Mouse (Mus musculus) hindbrain, embryonic 13.5 days (tissue): ENCODE measurements around the gene Acacb. TPM values are rescaled to one million over a fixed set of nuclear protein-coding genes. Genes with fewer than 3 reads are reported as not detected.

ENCODE experiments used
- ATAC-seq: fragments of 200-750 bp; cut with Nextera tagmentation; 2 replicates; pipeline ENCODE4 v1.8.0; 2017; ENCODE audit warnings: moderate TSS enrichment; ENCODE audit not compliant: low FRiP score
- H3K27ac ChIP-seq: fragments of 300-500 bp; sonication (generic); 2 replicates; pipeline ENCODE4 v1.5.1; 2015; ENCODE audit warnings: inconsistent platforms, mild to moderate bottlenecking, moderate library complexity
- H3K27me3 ChIP-seq: fragments of 300-500 bp; sonication (generic); 2 replicates; pipeline ENCODE4 v1.6.1; 2015; ENCODE audit warnings: mild to moderate bottlenecking, inconsistent platforms
- H3K36me3 ChIP-seq: fragments of 300-500 bp; sonication (generic); 2 replicates; pipeline ENCODE4 v1.6.1; 2015; ENCODE audit warnings: mild to moderate bottlenecking, inconsistent platforms
- H3K4me1 ChIP-seq: fragments of 300-500 bp; sonication (generic); replicated peaks from 2 replicates; pipeline ENCODE4 v1.6.1; 2015; ENCODE audit warnings: inconsistent platforms
- H3K4me2 ChIP-seq: fragments of 300-500 bp; sonication (generic); 2 replicates; pipeline ENCODE4 v1.6.1; 2015; ENCODE audit warnings: inconsistent platforms, mild to moderate bottlenecking, moderate library complexity
- H3K4me3 ChIP-seq: fragments of 300-500 bp; sonication (generic); 2 replicates; pipeline ENCODE4 v1.5.1; 2015; ENCODE audit warnings: mild to moderate bottlenecking, inconsistent platforms
- H3K9ac ChIP-seq: fragments of 300-500 bp; sonication (generic); 2 replicates; pipeline ENCODE4 v1.6.1; 2015; ENCODE audit warnings: mild to moderate bottlenecking, inconsistent platforms
- H3K9me3 ChIP-seq: fragments of 300-500 bp; sonication (generic); 2 replicates; pipeline ENCODE4 v1.6.1; 2016; ENCODE audit warnings: inconsistent platforms
- WGBS: fragments of 180-500 bp; shearing (Covaris S2); methylation state at CpG from one replicate; pipeline ENCODE4 v1.1.7; 2015; 5-methylcytosine and 5-hydroxymethylcytosine counted together
- polyA plus RNA-seq: library from polyadenylated mRNA; unstranded; fragments of >200 nt; fragmentation: Nextera tagmentation; extraction: Ambion mirVana; gene quantifications from 2 replicates; pipeline ENCODE4 v1.2.1, GENCODE M21; 2015

The Acacb gene
- polyA plus RNA-seq, 1 experiment from 2014 or later = 1.9 TPM

GRCm38 (mm10) chr5:114284604-114285397 is 138.5 kb downstream of the Acacb start:
- no peak overlapping the region for H3K27ac ChIP-seq
- ATAC-seq = no peak
- no peaks in the 10 kb centered on the region for H3K9me3 ChIP-seq
- H3K9ac ChIP-seq = no peak overlapping the region
- peaks cover 25% of the 10 kb centered on the region for H3K4me1 ChIP-seq
- H3K4me2 ChIP-seq = no peak overlapping the region
- no peak overlapping the region for H3K4me3 ChIP-seq
- no peaks in the 10 kb centered on the region for H3K36me3 ChIP-seq
- WGBS = 70% methylated on average over 13 of the region's 13 CpGs
- H3K27me3 ChIP-seq = peaks cover 81% of the 10 kb centered on the region

- H3K9me3 ChIP-seq = no peaks in the 10 kb centered on the region
- H3K36me3 ChIP-seq = no peaks in the 10 kb centered on the region
- H3K4me3 ChIP-seq = no peak overlapping the region
- WGBS = 92% methylated on average over 3 of the region's 3 CpGs
- H3K27ac ChIP-seq = no peak overlapping the region
- H3K9ac ChIP-seq = no peak overlapping the region
- H3K27me3 ChIP-seq = peaks cover 84% of the 10 kb centered on the region
- no peak for ATAC-seq
- H3K4me2 ChIP-seq = no peak overlapping the region
- peaks cover 29% of the 10 kb centered on the region for H3K4me1 ChIP-seq
Measured at GRCm38 (mm10) chr5:114285398-114285700, 139.0 kb downstream of the Acacb start.

GRCm38 (mm10) chr5:114286102-114286501 is 139.8 kb downstream of the Acacb start:
- 84% methylated on average over 4 of the region's 4 CpGs for WGBS
- Histone ChIP-seq H3K27me3 (peaks cover 81% of the 10 kb centered on the region), H3K4me3 (no peak overlapping the region)

GRCm38 (mm10) chr5:114286872-114287571 is 140.7 kb downstream of the Acacb start:
- WGBS = 90% methylated on average over 16 of the region's 16 CpGs
- H3K4me1 ChIP-seq = peaks cover 27% of the 10 kb centered on the region

More at GRCm38 (mm10) chr5:114286102-114286501, 139.8 kb downstream of the Acacb start:
- peaks cover 31% of the 10 kb centered on the region for H3K4me1 ChIP-seq
- no peak for ATAC-seq
- no peaks in the 10 kb centered on the region for H3K9me3 ChIP-seq
- no peak overlapping the region for H3K4me2 ChIP-seq
- no peak overlapping the region for H3K9ac ChIP-seq
- no peak overlapping the region for H3K27ac ChIP-seq
- no peaks in the 10 kb centered on the region for H3K36me3 ChIP-seq

GRCm38 (mm10) chr5:114288396-114288795 is 142.1 kb downstream of the Acacb start:
- H3K4me1 ChIP-seq = peaks cover 28% of the 10 kb centered on the region
- H3K9me3 ChIP-seq = no peaks in the 10 kb centered on the region
- 89% methylated on average over 5 of the region's 5 CpGs for WGBS
- no peak overlapping the region for H3K9ac ChIP-seq
- no peak for ATAC-seq
- no peak overlapping the region for H3K4me2 ChIP-seq
- peaks cover 85% of the 10 kb centered on the region for H3K27me3 ChIP-seq
- H3K27ac ChIP-seq = no peak overlapping the region
- no peaks in the 10 kb centered on the region for H3K36me3 ChIP-seq
- no peak overlapping the region for H3K4me3 ChIP-seq

More at GRCm38 (mm10) chr5:114286872-114287571, 140.7 kb downstream of the Acacb start:
- Histone ChIP-seq H3K4me2 (no peak overlapping the region), H3K27ac (no peak overlapping the region), H3K36me3 (no peaks in the 10 kb centered on the region), H3K9ac (no peak overlapping the region), H3K9me3 (no peaks in the 10 kb centered on the region), H3K27me3 (peaks cover 81% of the 10 kb centered on the region), H3K4me3 (no peak overlapping the region)
- ATAC-seq = no peak

GRCm38 (mm10) chr5:114288874-114289273 is 142.5 kb downstream of the Acacb start, which contains the start of gene Myo1h:
Gene Myo1h, plus strand, starts transcription at chr5:114289166.
- 44% methylated on average over 13 of the region's 13 CpGs for WGBS
- no peak within 1 kb of the TSS for H3K27ac ChIP-seq
- H3K36me3 ChIP-seq = no peaks in the 10 kb centered on the region
- H3K27me3 ChIP-seq = peaks cover 84% of the 10 kb centered on the region
- H3K4me2 ChIP-seq = no peak within 1 kb of the TSS
- H3K4me1 ChIP-seq = peaks cover 31% of the 10 kb centered on the region
- no peaks in the 10 kb centered on the region for H3K9me3 ChIP-seq
- H3K4me3 ChIP-seq = no peak within 1 kb of the TSS
- no peak within 1 kb of the TSS for H3K9ac ChIP-seq
- no peak for ATAC-seq

GRCm38 (mm10) chr5:114290004-114290403 is 143.7 kb downstream of the Acacb start:
- Histone ChIP-seq H3K9ac (no peak overlapping the region), H3K27ac (no peak overlapping the region), H3K27me3 (peaks cover 83% of the 10 kb centered on the region), H3K4me2 (no peak overlapping the region), H3K9me3 (no peaks in the 10 kb centered on the region), H3K4me3 (no peak overlapping the region), H3K4me1 (peaks cover 26% of the 10 kb centered on the region), H3K36me3 (no peaks in the 10 kb centered on the region)
- 47% methylated on average over 3 of the region's 3 CpGs for WGBS
- ATAC-seq = peak; percentile 66

GRCm38 (mm10) chr5:114296693-114297631 is 150.6 kb downstream of the Acacb start:
- Histone ChIP-seq H3K36me3 (no peaks in the 10 kb centered on the region), H3K4me3 (no peak overlapping the region), H3K9ac (no peak overlapping the region), H3K4me1 (peaks cover 46% of the 10 kb centered on the region), H3K27me3 (peaks cover 78% of the 10 kb centered on the region), H3K27ac (0 out of 2 replicates have a peak overlapping the region, but pooled peaks have one; percentile 30), H3K9me3 (no peaks in the 10 kb centered on the region), H3K4me2 (no peak overlapping the region)
- WGBS = 29% methylated on average over 22 of the region's 22 CpGs
- ATAC-seq = no peak

- Histone ChIP-seq H3K4me2 (no peak overlapping the region), H3K9me3 (no peaks in the 10 kb centered on the region), H3K4me1 (peaks cover 43% of the 10 kb centered on the region), H3K9ac (no peak overlapping the region), H3K4me3 (no peak overlapping the region), H3K36me3 (no peaks in the 10 kb centered on the region), H3K27ac (peak overlapping the region; percentile 64), H3K27me3 (peaks cover 75% of the 10 kb centered on the region)
- ATAC-seq = 0 out of 2 replicates have a peak, but pooled peaks have one; percentile 49
- 49% methylated on average over 18 of the region's 18 CpGs for WGBS
Measured at GRCm38 (mm10) chr5:114298212-114298894, 152.0 kb downstream of the Acacb start.

GRCm38 (mm10) chr5:114299156-114299855 is 153.0 kb downstream of the Acacb start:
- Histone ChIP-seq H3K4me1 (peaks cover 40% of the 10 kb centered on the region), H3K4me2 (no peak overlapping the region), H3K9me3 (no peaks in the 10 kb centered on the region), H3K9ac (peak overlapping the region; percentile 24; the same call in 1 of the 2 replicates), H3K4me3 (no peak overlapping the region), H3K36me3 (no peaks in the 10 kb centered on the region), H3K27me3 (peaks cover 76% of the 10 kb centered on the region), H3K27ac (peak overlapping the region; percentile 64)
- 19% methylated on average over 22 of the region's 22 CpGs for WGBS
- no peak for ATAC-seq
